Mouse (Mus musculus): ENCODE data around the gene Zfp282. TPM values are rescaled to one million over a fixed set of nuclear protein-coding genes. Genes with fewer than 3 reads are reported as not detected.

The Zfp282 gene
- polyA plus RNA-seq, 1 experiment, result 22.4 TPM

GRCm38 (mm10) chr6:47957816-47958215, 80.8 kb downstream of the Zfp282 start:
- Histone ChIP-seq H3ac (ENCODE audit: control insufficient read depth, insufficient read length) (no peak overlapping the region), H3K36me3 (ENCODE audit: control insufficient read depth, insufficient read depth) (no peaks in the 10 kb centered on the region), H3K4me3 (no peak overlapping the region), H3K79me2 (ENCODE audit: control insufficient read depth, insufficient read depth) (no peaks in the 10 kb centered on the region), H3K27me3 (ENCODE audit: control insufficient read depth, insufficient read depth, insufficient read length) (no peaks in the 10 kb centered on the region), H3K4me2 (ENCODE audit: low read depth) (no peak overlapping the region)
- TF ChIP-seq TCF12 (IDR thresholded peaks at IDR 0.05; ENCODE audit: insufficient read depth, poor library complexity, severe bottlenecking) (no peak), SRF (IDR thresholded peaks at IDR 0.05; ENCODE audit: control insufficient read depth, insufficient read length, low read depth) (no peak)

Other genes starting within 250 kb of the Zfp282 start
- gene Pdia4, start 63.8 kb upstream of the Zfp282 start, polyA plus RNA-seq (2012; fragmentation: generic; extraction: Trizol), result 49.3 TPM
- gene Zfp786, start 46.3 kb upstream of the Zfp282 start, polyA plus RNA-seq (2012; fragmentation: generic; extraction: Trizol), result 0.30 TPM
- gene Zfp398, start 41.5 kb upstream of the Zfp282 start, polyA plus RNA-seq (2012; fragmentation: generic; extraction: Trizol), result 2.2 TPM
- 9.7 TPM for gene Zfp212, start 43.3 kb downstream of the Zfp282 start, polyA plus RNA-seq (2012; fragmentation: generic; extraction: Trizol)
- gene Zfp956, start 76.2 kb downstream of the Zfp282 start, polyA plus RNA-seq (2012; fragmentation: generic; extraction: Trizol), result 1.5 TPM
- 22.7 TPM for gene Zfp777, start 171.7 kb downstream of the Zfp282 start, polyA plus RNA-seq (2012; fragmentation: generic; extraction: Trizol)
- 11.0 TPM for gene Zfp746, start 209.4 kb downstream of the Zfp282 start, polyA plus RNA-seq (2012; fragmentation: generic; extraction: Trizol)